Mouse (Mus musculus) T-cell, adult 2 months (primary cell): ENCODE data around the gene Patj.

ENCODE experiments used
- DNase-seq: peaks from one replicate; pipeline ENCODE4 v3.0.0; 2022; ENCODE audit warnings: low spot score

Patj gene

GRCm38 (mm10) chr4:98511296-98511695 is 115.7 kb downstream of the Patj start:
- DNase-seq, result no peak

- DNase-seq, result no peak
Measured at GRCm38 (mm10) chr4:98511964-98512743, 116.6 kb downstream of the Patj start.

GRCm38 (mm10) chr4:98520492-98520891 is 124.9 kb downstream of the Patj start:
- DNase-seq, result no peak

DNA sequence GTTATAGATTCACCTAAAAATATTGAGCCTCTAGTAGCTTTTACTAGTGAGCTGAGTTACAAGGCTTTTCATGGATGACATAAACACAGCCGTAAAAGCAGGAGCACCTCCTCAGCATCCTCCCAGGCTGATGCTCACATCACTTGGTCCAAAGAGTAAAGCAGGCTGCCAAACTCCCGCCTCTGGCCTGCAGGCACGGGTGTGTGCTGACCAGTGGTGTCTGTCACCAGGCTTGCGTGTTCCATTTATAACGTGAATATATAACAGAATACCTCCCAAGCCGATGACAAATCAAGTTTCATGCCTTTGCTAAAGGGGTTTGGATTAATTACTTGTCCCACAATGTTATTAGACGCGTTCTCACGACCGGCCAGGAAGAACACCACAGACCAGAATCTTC is 128.9 kb downstream of the Patj start:
- no peak for DNase-seq

- DNase-seq, result no peak
Measured at GRCm38 (mm10) chr4:98535446-98535845, 139.9 kb downstream of the Patj start.

DNA sequence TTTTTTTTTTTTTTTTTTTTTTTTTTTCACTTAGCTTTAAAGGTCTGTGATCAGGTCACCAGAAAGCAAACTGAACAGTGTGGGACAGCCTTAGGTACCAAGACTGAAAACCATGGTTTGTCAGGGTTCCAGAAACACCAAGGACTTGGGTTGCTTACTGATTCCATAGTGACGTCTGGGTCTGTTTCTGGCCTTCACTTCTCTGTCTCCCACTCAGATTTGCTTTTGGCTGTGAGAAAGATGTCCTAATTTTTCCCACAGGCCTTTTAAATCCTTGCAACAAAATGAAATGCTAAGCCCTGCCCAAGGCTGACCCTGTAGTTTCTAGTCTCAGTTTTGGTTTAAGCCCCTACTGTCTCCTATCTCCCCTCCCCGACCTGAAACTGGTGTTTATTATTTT is 146.0 kb downstream of the Patj start:
- DNase-seq, result no peak

DNA sequence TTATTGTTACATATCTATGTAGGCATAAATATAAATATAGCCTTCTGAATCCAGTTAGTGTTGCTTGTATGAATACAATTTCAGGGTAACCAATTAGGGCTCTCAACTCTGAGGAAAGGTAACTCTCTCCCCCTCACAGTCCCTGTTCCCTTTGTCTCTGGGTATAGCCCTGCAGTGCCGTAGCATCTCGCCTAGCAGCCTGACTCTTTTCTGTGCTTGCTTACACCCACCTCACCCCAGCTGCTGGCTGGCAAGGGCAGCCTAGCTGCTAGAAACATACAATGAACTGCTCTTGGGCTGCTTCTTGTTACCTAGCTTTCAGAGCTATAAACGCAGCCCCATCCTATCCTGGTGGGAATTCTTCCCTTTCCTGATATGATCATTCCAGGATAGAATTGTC is 147.4 kb downstream of the Patj start:
- no peak for DNase-seq

GRCm38 (mm10) chr4:98545376-98545775 is 149.8 kb downstream of the Patj start:
- DNase-seq, result no peak

DNA sequence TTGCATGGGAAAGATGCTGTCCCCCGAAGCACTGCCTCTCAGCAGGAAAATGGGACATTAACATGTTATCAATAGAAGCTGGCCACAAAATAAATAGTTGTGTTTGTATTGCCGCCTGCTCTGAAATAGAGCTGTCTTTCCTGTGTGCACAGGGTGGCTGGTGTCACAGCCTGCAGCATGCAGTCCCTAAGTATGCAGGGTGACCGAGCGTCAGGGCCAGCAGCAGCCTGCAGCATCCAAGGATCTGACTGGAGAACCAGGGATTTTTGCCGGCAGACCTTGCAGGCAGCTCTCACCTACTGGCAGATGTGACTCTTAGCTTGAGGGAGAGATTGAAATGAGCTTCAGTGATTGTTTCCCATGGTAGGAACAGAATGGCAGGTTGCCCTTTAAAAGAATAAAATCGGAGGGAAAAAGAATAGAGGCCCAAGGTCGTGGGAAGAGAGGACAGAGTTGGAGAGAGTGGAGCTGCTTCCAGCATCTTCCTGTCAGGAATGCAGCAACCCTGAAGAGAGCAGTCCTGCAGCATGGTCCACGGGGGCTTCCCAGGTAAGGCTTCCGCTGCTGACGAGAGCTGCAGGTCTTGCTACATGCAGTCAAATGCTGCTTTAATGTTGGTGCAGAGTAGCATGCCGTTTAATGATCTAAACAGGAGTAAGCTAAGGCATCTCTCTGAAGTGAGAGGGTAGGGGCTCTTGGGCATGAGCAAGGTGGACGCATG is 151.0 kb downstream of the Patj start:
- no peak for DNase-seq

- no peak for DNase-seq
Measured at GRCm38 (mm10) chr4:98549491-98549890, 153.9 kb downstream of the Patj start.

DNA sequence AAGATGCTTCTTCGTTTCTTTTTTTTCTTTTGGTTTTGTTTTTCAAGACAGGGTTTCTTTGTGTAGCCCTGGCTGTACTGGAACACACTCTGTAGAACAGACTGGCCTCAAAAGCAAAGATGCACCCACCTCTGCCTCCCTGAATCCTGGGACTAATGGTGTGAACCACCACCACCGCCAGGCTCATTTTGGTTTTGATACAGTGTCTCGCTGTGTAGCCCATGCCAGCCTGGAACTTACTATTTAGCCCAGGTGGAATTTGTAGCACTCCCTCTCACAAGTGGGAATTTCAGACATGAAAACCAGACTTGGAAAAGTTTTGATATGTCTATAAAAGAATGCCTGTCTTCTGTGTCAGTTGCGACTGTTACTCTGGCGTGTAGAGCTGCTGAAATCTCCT is 154.5 kb downstream of the Patj start:
- DNase-seq, result no peak

DNA sequence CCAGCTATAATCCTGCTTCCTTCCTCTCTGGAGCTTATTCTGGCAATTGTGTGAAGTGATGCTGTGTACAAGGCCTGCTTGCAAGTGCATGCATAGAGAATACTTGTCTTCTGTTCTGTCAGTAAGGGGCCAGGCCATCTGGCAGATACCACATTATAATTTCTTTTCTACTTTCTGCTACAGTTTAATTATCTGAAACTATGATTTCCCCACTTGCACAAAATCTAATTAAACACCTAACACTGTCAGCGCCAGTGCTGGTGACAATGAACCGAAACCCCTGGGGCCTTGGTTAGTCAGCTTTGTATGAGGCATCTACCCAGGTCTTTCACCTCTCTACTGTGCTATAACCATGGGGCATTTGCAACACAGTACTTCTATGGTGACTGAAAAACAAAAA is 160.1 kb downstream of the Patj start:
- DNase-seq, result no peak

GRCm38 (mm10) chr4:98556449-98556848 is 160.9 kb downstream of the Patj start:
- no peak for DNase-seq

DNA sequence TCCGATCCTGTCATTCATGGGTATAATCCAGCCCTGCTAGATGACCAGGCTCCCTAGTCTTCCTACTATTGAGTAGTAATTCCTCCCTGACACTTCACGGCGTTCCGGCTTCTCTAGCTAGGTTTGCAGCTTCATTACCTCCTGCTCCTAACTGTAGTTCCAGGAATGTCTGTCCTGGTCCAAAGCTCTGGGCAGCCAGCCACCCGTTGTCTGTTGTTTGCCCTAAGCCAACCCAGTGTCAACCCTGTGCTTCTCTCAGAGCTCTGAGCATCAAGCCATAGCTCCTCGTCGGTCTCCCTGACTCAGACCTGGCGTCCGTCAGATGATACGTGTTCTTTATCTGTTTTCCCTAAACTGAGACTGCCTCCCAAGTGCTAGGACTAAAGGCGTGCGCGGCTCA is 161.6 kb downstream of the Patj start:
- no peak for DNase-seq

DNA sequence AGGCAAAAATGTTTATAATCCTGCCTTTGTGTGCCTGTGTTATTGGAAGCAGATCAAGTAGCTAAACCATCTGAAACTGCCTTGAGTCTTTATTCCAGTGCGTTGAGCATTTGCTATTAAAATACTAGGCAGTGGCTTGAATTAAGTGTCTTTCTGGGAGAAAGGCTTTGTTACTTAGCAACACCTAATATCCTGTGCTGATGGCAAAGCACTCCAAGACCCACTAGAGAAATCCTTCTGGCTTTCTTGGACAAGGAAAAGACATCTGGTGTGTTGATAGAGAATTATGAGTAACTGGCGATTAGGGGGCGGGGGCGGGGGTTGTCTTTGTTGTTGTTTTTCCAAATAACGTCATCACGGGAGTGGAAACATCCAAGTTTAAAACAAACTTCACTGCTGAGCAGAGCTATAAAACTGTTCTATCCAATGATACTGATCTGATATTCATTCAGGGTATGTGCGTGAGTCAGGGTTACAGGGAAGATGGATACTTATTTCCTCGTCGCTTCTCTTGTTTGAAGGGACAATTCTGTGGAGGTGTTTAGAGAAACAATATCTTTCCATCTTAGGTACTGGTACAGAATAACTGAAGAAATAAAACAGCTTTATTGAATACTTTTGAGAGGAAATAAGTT is 164.7 kb downstream of the Patj start:
- no peak for DNase-seq

DNA sequence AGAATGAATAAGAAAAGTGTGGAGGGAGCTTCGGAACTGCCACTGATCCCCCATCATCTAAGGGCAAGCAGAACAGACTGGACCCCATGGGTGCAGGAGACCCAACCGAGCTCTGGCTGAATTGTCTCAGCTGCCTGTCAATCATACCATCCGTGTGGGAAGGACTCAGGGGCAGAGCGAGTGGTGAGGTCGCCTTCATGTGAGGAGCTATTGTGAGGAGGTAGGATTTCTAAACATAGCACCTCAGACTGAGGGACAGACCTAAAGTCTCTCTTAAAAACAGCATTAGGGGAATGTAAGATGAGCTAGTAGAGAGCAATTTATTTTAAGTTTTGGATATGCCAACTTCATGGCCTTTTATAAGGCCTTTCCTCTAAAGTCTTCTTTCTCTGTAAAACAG is 167.5 kb downstream of the Patj start:
- no peak for DNase-seq

- no peak for DNase-seq
Measured at GRCm38 (mm10) chr4:98563506-98564195, 168.1 kb downstream of the Patj start.

DNA sequence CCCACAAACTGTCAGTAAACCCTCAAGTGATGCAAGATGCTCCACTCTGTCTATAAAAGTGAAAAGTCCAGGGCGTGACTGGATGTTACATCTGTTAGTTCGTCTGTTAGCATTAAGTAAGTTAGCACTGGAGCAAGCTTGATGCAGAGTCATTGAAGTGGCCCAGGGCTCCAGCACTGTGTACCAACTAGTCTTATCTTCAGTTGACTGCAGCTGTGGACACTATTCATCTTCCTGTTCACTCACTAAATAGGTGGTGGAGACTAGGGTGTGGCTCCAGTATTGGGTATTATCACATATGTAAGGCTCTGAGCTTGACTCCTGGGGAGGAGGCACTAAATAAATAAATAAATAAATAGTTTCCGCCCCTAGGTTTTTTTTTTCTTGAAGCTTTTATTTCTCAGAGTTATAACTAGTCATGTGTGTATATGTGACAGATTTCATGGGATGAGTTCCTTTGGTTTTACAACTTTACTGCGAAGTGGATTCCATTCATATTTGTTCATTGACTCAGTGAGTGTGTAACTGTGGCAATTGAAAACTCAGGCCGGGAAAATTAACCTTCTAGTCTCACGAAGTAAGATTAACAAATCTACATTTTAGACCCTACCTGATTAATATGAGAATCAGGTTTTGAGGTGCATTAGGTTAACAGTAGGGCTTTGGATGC is 168.7 kb downstream of the Patj start:
- DNase-seq, result no peak

DNA sequence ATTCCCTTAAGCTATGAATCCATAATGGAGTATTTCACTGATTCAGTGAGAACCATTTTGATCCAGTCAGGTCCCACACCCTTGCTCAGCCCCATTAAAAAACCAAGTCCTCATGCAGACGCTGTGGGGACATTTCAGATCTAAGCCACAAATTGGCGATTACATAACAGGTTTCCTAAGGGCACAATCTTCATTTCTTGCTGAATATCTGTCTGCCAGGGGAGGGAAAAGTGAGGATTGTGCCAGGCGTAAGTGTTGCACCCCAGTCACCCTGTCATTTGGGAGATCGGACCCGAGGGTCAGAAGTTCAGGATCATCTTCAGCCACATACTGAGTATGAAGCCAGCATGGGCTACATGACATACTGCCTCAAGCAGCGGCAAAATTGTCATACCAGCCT is 171.2 kb downstream of the Patj start:
- no peak for DNase-seq

- DNase-seq, result no peak
Measured at GRCm38 (mm10) chr4:98567457-98567856, 171.9 kb downstream of the Patj start.

- DNase-seq, result no peak
Measured at GRCm38 (mm10) chr4:98569904-98570303, 174.3 kb downstream of the Patj start.

DNA sequence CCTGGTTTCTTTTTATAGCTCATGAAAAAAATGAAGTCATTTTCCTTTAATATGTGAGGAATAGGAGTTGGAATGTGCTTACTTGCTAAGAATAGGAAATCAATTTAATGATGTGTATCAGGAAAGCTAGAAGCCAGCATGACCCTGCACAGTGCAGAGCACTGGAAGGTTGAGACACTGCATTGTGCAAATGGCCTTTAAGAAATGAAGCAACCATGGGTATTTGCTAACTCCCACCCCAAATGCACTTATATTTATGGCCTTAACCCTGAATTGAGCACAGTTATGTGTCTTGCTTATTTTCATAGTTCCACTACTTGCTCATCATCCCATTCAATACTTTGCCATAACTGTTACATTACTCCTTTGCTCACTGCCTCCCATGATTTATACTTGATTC is 181.7 kb downstream of the Patj start:
- no peak for DNase-seq
